Mouse (Mus musculus) heart, postnatal 25 days (tissue): ENCODE data around the gene Cd209g. TPM values are rescaled to one million over a fixed set of nuclear protein-coding genes. Genes with fewer than 3 reads are reported as not detected.
A peak's percentile ranks its signal among the peaks of the same experiment; 100 is the strongest.
"Not testable (repeated sequence)": the region's sequence is repeated elsewhere in the genome, so short reads cannot be mapped to it uniquely, and the experiment has no call there.

Source experiments
- DNase-seq: peaks from one replicate; pipeline ENCODE4 v3.0.0; 2022; ENCODE audit warnings: low spot score
- intact Hi-C: fragments of 180-260 bp; cut with DNase I; formaldehyde crosslinking; loops from one replicate; pipeline ENCODE4 v1.15.1; 2025
- total RNA-seq, 2 experiments: library from RNA; stranded (reverse); gene quantifications; 2 replicates each; pipeline ENCODE4 v1.2.3; 2021

The Cd209g gene
- not detected for total RNA-seq

DNA sequence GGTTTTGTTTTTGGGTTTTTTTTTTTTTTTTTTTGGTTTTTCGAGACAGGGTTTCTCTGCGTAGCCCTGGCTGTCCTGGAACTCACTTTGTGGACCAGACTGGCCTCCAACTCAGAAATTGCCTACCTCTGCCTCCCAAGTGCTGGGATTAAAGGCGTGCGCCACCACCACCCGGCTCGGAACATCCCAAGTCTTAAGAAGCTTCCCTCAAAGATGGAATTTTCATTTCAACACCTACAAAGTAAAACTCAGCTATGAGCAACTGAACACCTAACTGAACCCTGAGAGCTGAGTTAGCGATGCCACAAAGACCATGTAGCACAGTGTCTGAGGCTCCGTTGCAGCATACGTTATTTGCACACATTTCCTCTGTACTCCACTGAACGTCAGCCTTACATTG, at the start of gene Cd209g:
Cd209g (plus strand) TSS at position 301 of the 400 bp plus-strand sequence.
- no peak for DNase-seq
- intact Hi-C loops: no loop called here

DNA sequence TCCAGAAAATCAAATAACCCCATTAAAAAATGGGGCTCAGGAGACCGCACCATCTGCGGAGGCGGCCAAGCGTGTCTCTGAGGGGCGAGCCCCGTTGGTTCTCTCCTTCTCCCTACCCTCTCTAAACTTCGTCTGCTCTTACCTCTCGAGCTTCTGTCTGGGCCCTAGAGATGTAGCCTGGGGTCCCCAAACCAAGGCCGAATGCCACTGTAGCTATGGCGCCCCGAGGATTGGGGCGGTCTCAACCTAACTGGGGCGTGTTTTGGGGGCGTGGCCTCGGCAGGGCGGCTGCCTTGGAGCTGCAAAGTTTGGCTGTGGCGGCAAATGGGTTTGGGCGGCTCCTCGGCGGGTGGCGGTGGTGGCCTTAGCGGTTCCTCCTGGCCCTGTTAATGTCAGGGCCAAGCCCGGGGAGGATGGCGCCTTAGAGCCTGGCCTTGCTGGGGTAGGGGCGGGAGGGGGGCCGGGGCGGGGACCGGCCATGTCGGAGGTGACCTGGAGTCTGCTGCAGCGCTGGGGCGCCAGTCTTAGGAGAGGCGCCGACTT, 46.6 kb upstream of the Cd209g start:
- intact Hi-C loops, DNase-seq: not testable (repeated sequence)

DNA sequence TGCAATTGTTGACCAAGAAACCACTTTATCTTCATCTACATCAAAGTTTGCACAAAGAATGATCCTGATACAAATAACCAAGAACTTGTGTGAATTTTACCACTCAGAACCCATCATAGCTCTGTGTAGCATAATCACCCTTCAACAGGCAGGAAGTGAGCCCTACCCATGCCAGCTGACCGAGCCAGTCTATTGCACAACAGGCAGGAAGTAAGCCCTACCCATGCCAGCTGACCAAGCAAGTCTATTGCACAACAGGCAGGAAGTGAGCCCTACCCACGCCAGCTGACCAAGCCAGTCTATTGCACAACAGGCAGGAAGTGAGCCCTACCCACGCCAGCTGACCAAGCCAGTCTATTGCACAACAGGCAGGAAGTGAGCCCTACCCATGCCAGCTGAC, 45.4 kb upstream of the Cd209g start:
- DNase-seq, intact Hi-C loops: not testable (repeated sequence)

DNA sequence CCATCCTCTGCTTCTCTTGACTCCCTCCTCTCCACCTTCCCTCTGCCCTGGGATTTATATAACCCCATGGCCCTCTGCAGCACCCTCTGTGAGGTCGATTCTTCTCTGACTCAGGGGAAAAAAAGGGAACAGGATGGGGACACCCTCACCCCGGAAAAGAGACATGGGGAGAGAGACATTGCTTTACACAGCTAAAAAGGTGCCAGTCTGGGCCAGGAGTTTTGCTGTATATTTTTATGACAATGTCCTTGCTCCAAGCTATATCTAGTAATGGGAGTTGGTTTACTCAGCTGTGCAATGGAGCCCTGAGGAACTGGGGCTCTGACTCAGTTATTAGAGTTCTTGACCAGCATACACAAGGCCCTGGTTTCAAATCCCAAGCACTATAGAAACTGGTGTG, 28.2 kb upstream of the Cd209g start, which contains the start of gene Cd209f:
Cd209f (minus strand) TSS at position 101 of the 400 bp plus-strand sequence.
- intact Hi-C loops, DNase-seq: not testable (repeated sequence)

DNA sequence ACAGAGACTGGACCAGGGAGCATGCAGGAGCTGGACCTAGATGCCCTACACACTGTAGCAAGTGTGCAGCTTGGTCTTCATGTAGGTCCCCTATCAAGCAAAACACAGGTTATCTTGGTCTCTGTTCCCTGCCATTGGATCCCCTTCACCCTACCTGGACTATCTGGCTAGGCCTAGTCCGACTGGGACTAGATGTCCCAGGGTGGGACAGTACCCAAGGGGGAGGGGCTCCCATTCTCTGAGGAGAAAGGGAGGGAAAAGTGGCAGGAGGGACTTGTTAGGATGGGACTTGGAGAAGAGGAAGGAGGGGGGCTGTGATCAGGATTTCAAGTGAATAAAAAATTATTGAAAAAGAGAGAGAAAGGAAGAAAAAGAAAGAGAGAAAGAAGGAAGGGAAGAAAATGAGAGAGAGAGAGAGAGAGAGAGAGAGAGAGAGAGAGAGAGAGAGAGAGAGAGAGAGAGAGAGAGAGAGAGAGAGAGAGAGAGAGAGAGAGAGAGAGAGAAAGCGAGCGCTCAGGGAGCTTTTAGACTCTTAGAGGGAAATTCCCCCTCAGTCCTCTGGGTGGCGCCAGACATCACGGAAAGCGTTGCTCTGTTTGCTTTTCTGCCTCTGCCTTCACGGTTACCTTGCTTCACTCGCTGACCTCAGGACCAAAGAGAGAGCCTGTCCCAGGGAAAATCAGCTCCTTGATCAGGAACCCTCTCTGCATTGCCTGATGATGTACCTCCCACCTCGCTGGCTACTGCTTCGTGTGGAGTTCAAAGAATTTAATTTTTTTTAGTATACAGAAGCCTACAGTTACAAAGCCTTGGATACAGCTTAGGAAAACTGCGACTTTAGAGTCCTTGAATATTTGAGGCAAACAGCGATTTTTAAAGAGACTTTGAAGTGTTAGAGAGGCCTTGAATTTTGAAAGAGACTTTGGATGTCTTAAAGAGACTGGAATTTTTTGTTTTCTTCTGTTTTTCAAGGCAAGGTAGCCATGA, 6.1 kb downstream of the Cd209g start:
- no peak for DNase-seq

DNA sequence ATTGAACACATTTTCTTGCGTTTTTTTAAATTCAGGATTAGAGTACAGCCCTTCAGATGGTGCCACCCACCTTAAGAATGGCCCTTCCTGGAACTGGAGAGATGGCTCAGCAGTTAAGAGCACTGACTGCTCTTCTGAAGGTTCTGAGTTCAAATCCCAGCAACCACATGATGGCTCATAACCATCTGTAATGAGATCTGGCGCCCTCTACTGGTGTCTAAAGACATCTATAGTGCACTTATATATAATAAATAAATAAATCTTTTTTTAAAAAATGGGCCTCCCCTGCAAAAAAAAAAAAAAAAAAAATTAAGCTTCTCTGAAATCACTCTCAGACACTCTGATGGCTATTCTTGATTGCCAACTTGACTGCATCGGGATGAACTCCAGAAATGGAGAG, 7.8 kb downstream of the Cd209g start:
- no peak for DNase-seq
- intact Hi-C loops: loop anchor here (5.0 kb wide), 3 partner anchors 231 to 446 kb away; no protein-coding TSS in a partner anchor

More for the DNA sequence above, 6.1 kb downstream of the Cd209g start:
- intact Hi-C loops: loop anchor here (5.0 kb wide), 3 partner anchors 232 to 447 kb away; no protein-coding TSS in a partner anchor

DNA sequence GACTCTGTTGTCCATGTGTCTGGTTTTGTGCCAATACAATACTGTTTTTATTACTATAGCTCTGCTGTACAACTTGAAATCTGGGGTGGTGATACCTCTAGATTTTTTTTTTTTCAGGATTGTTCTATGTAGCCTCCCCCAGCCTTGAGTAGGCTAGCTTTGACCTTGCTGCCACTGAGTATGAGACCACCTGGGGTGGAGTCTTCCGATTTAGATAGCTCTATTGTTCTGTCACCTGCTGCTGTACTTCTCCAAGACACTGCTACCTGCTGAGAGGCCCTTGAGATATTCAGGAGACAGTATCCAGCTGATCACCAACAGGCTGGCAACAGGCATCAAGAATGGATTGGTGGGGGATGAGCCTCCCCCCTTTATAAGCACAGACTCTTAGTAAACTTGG, 13.4 kb downstream of the Cd209g start:
- intact Hi-C loops: no loop called here
- DNase-seq: no peak

DNA sequence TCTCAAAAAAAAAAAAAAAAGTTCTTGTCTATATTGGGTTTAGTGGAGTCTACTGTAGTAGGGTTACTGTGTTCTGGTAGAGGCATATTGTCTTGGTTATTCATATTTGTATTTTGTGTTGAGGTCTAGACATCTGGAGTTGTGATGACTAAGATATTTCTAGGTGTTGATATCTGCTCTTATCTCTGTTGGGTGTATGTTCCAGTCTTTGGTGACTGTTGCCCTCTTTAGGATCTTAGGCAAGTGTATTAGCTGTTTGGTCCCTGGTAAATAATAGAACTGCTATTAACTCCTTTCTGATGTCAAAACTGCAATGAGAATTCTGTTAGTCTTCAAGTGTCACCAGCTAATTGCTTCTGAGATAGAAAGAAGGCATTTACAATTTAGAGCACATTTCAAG, 21.0 kb downstream of the Cd209g start:
- intact Hi-C loops: no loop called here
- DNase-seq: no peak

DNA sequence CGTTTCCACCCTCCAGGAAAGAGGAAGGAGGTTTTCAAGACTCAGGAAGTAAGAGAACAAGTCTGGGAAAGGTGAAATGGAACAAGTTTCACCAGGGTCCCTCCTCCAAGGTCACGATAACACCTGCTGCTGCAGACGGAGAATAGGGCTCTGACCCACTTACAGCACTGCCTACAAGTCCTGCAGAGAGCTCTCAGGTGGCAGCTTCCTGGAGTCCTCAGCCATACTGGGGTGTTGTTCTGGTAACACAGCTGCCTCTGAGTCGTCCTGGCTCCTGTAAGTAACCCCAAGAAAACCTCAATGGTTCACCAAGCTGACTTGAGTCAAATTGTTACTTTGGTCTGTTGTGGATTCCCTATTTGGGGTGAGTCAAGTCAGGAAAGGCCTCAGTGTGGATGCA, 28.9 kb downstream of the Cd209g start:
- intact Hi-C loops: loop anchor here (10.0 kb wide), 2 partner anchors 162 to 332 kb away; partner anchors contain the start of genes Ccl25, Cers4 and Elavl1

DNA sequence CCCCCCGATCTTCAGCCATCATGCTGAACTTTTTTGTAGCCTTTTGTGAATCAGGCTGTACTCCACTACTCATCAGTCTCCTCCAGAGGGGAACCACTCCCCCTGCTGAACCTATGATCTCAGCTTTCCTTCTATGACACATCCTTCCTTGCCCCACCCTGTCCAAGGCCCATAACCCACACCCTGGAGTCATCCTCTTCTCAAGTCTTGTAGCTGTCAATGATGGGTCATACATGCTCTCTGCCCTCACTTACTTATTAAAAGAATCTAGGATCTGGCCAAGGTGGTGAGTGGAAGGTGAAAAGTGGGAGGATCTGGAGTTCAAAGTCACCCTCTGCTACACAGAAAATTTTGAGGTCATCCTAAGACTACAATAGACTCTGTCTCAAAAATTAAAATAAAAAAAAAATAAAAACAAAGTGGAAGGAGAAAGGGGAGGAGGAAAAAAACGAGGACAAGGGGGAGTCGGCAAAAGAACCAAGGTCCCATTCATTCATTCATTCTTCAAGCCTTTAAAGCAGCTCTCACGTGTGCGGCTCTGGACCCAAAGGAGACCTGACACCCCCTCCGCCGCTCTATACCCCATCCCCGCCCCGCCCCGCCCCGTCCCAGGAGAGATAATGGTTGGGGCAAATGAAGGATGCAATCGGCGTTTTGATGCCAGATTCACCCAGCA, 31.4 kb downstream of the Cd209g start:
- no peak for DNase-seq
- intact Hi-C loops: loop anchor here (5.0 to 10.0 kb wide), 3 partner anchors 159 to 512 kb away; partner anchors contain the start of genes Ccl25, Cers4 and Elavl1

More for the DNA sequence above, 28.9 kb downstream of the Cd209g start:
- no peak for DNase-seq

DNA sequence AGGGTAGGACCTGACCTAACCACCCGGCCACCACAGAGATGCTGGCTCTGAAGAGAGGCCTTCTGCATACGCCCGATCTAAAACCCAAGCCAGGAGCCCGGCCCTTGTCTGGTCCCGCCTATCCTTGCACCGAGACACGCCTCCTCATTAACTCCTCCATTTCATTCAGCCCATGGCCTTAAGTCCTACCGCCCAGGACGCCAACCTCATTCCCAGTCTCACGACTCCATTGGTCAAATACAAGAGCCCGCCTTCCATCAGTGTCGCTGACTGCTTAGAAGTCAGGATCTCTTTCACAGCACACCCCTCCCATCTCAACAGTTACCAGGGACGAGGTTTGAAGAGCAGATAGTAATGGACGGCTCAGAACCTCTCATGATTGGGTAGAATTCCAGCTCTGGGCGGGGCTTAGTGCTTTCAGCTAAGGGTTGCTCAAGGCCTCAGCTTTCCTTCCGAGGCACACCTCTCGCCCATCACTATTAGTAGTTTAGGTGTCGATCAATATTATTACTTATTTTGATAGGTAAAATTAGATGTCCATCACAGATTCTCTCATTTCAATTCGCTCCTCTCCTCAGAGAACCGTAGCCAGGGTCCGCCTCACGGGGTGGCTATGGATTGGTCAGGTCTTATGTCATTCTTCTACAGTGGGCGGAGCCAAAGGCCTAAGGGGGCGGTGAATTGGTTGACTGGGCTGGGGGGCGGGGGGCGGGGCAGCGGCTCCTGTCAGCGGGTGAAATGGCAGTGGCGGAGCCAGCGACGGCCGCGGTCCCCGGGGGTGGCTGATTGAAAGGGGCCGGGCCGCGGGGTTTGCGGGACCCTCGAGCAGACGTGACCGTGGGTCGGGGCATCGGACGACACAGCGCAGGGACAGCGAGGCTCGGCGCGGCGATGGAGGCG, 32.2 kb downstream of the Cd209g start, which contains the start of gene Evi5l:
Evi5l (plus strand) TSS at position 716 of the 900 bp plus-strand sequence.
- DNase-seq: peak; percentile 98
- intact Hi-C loops: loop anchor here (5.0 to 10.0 kb wide), 3 partner anchors 159 to 511 kb away; partner anchors contain the start of genes Ccl25, Cers4 and Elavl1

DNA sequence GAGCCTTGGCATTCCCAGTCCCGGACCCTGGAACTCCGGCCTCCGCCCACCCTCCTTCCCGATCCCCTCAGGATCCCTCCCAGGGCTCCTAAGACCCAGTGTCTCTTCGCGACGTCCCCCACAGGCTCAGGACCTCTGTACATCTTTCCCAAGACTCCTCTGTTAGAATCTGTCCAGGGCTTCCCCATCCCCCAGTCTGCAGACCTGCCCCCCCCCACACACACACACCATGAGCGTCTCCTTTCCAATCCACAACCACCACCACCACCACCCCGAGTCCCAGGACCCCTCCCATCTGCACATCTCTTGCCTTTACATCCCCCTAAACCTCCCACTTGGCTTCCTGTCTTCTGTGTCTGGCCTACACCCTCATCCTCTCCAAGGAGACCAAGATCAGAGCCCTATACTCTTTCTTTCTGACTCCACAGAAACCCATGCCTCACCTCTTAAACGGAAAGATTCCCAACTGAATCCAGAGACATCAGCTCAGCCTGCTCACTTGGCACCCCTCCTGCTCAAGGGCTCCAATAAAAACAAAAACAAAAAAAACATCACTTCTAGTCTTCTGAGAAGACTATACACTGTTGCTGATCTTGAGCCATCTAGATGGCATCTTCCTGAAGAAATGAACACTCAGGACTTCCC, 33.1 kb downstream of the Cd209g start:
- intact Hi-C loops: loop anchor here (5.0 to 10.0 kb wide), 3 partner anchors 158 to 510 kb away; partner anchors contain the start of genes Ccl25, Cers4 and Elavl1
- DNase-seq: no peak

DNA sequence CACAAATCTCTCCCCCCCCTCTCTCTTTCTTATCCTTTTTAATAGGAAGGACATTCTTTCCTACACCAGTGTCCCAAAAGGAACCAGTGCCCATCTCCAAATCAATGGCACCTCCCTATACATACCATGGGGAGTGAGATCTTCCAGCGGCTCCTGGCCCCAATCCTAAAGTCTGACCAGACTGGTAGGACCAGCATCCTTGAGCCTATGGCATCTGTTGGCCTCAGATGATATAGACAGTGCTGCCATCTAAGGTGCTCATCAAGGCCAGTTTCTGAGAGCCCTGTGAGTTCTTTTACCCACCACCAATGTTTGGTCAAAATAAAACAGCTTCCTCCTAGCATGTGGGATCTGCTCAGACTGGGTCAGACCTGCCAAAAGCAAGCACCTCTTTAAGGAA, 34.0 kb downstream of the Cd209g start:
- no peak for DNase-seq
- intact Hi-C loops: loop anchor here (5.0 to 10.0 kb wide), 3 partner anchors 157 to 509 kb away; partner anchors contain the start of genes Ccl25, Cers4 and Elavl1

DNA sequence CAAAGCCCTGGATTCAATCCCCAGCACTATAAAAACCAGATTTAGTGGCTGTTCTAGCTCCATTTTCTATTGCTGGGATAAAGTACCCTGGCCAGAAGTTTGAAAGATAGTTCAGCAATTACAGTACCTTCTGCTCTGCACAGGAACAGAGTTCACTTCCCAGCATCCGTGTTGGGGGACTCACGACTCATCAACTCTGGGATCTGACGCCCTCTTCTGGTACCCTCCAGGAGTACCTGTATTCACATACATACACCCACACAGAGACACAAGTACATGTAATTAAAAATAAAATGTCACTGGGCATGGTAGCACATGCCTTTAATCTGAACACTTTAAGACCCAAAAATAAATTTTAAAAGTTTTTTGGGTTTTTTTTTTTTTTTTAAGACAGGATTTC, 38.6 kb downstream of the Cd209g start:
- intact Hi-C loops: no loop called here
- DNase-seq: no peak

DNA sequence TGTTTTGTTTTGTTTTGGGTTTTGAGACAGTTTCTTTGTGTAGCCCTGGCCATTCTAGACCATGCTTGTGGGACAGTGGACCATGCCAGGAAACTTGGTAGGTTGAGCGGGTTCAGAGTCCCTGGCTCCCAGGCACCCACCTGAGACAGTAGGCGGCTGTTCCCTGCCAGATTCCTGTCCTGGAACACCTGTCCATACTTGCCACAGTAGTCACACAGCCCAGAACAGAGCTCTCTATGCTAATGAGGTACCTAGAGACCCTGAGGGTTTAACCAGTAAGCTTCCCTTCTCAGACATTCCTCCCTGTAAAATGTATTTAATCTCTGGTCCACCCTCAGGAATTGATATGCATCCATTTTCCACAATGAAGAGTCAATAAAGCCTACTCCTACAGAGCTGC, 40.1 kb downstream of the Cd209g start:
- intact Hi-C loops: no loop called here
- no peak for DNase-seq

DNA sequence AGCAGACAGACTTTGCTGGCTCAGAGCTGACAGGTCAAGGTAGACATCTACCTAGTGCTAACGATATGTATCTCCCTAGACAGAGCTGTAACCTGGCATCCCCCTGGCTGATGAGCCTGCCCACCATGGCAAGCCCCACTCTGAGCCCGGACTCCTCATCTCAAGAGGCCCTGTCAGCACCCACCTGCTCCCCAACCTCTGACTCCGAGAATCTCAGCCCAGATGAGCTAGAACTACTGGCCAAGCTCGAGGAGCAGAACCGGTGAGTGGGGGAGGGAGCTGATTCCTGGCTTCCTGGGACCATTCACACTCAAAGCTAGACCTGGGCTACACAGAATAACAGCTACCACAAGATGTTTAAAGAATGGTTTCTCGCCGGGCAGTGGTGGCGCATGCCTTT, 49.5 kb downstream of the Cd209g start:
- intact Hi-C loops: no loop called here
- no peak for DNase-seq

DNA sequence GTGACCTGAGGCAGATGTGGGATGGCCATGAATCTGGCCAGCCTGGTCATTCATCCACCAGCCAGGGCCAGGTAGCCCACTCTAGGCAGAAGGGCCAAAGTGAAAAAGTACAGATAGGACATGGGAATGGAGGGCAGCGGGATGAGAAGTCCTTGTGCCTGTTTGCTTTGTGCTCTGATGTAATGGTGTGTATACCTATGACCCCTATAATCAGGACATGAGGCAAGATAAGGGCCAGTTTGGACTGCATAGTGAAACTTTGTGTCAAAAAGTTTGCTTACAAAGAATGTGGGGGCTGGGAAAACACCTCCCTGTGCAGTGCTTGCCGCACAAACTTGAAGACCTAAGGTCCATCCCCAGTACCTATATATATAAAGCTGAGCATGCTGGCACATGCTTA, 52.3 kb downstream of the Cd209g start:
- intact Hi-C loops: no loop called here
- no peak for DNase-seq
